Mouse (Mus musculus): ENCODE results near the gene Smpd2.

Smpd2 gene

GRCm38 (mm10) chr10:41486506-41487170, 3.5 kb downstream of the Smpd2 start:
- peak; percentile 89 for DNase-seq

GRCm38 (mm10) chr10:41485778-41486177, 4.4 kb downstream of the Smpd2 start:
- no peak for DNase-seq

- no peak for DNase-seq
These were observed 7.7 kb downstream of the Smpd2 start for GRCm38 (mm10) chr10:41482446-41482845.

- DNase-seq, result peak; percentile 92
These were observed 9.0 kb downstream of the Smpd2 start for GRCm38 (mm10) chr10:41480938-41481880.

DNA sequence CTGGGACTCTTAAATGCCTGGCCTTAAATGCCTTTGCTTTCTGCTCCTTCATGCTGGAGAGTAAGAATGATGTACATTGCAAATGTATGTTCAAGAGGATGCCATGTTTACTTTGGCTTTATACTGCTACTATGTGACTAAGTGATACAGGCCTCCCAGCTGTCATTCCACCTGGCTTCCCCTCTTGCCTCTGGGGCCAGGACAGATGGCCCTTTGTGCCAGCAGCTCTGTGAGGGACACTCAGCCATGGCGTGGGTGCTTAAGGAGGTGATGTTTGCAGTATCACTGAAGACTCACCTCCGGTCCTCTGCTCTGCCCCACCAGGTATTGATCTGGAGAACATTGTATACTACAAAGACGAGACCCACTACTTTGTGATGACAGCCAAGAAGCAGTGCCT, 10.2 kb downstream of the Smpd2 start:
- DNase-seq, result no peak

DNA sequence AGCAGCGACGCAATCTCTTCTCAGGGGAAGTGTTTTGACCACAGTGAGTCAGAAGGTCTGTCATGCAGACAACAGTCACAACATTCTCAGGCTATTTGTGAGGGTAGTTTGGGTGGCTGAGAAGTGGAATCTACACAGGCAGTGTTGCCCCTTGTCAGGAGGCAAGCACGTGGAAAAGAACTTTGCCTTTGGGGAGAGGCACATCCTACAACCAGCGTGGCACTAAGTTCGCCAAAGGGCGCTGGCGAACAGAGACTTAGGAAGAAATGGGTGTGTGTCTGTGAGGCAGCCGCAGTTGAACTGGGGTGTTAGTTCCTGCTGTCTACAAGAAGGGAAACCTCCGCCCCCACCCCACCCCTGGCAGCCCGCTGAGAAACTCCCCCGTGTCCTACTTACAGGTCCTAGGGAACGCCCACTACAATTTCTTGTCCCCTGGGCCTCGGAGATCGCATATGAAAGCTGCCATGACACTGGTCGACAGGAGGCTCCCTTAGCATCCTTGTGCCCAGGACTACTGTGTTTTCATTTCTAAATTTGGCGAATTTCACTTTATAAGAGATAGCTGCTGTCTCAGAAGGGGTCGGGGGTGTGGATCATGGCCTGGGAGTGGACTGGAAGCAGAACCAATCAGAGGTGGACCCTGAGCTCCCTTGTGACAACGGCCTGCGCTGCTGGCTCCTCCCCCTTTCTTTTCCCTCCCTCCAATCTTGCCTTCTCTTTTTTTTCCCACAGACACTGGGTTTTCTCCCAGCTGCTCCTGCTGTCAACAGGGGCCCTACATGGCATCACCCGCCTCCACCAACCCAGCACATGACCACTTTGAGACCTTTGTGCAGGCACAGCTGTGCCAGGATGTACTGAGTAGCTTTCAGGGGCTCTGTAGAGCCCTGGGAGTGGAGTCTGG, 12.6 kb downstream of the Smpd2 start:
- DNase-seq, result peak; percentile 99

DNA sequence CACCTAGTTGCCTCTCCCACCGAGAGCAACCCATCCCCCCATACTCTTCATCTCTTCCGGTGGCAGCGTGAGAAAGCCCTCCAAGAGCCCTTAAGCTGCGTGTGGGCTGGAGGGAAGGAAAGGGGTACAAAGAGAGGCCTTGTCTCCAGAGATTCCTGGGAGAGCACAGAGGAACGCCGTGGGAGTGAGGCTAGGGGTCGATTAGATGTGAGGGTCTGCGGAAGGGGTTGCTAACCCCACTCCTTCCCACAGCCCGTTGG, 13.2 kb downstream of the Smpd2 start:
- DNase-seq, result no peak

- DNase-seq, result peak; percentile 98
These were observed 13.8 kb downstream of the Smpd2 start, which contains the start of gene Mical1 for GRCm38 (mm10) chr10:41476171-41477017. Gene Mical1, plus strand, starts transcription at chr10:41476314.

DNA sequence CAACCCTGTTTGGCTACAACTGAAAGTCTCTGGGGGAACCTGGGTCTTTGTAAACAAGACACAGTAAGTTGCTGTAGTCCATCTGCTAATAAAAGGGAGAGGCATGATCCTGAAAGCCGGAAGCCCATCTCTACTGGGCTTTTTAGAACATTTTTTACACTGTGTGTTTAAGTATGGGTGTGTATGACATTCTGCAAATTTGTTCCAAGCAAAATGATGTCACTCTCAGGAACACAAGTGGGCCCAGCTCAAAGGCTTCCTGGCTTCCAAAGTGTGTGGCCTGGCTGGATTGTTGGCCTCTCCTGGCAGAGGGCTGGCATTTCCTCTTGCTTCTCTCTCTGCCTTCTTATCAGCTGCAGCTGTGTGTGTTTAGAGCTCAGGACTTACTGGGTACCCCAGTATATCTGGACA, 15.2 kb downstream of the Smpd2 start:
- peak; percentile 95 for DNase-seq

GRCm38 (mm10) chr10:41473782-41474468, 16.2 kb downstream of the Smpd2 start:
- peak; percentile 93 for DNase-seq

DNA sequence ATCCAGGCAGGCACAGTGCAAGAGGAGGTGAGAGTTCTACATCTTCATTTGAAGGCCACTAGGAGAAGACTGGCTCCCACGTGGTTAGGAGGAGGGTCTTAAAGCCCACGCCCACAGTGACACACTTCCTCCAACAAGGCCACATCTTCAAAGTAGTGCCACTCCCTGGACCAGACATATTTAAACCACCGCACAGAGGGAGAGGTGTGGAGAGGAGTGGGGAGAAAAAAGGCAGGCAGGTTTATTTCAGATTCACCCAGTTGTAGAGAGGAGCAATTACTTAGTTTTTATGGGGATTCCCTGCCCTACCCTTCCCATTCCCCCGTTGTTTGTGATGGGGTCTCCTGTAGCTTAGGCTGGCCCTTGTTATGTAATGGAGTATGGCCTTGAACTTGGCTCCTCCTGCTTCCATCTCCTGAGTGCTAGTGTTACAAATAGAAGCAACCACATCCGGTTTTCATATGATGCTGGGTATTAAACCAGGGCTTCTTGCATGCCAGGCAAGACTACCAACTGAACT, 17.1 kb downstream of the Smpd2 start:
- DNase-seq, result no peak

DNA sequence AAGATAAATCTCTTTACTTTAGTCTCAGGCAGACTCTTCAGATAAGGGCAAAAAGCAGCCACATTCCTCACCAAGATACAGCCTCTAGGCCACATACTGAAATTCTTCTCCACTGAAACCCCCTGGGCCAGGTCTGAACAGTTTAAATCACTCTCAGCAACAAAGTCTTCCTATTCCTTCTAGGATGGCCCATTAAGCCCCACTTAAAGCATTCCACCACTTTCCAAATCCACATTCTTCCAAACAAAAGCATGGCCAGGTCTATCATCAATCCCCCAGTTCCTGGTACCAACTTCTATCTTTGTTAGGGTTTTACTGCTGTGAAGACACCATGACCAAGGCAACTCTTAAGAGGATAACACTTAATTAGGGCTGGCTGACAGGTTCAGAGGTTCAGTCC, 17.6 kb downstream of the Smpd2 start:
- DNase-seq, result no peak

GRCm38 (mm10) chr10:41470693-41471092, 19.5 kb downstream of the Smpd2 start:
- peak; percentile 6 for DNase-seq

DNA sequence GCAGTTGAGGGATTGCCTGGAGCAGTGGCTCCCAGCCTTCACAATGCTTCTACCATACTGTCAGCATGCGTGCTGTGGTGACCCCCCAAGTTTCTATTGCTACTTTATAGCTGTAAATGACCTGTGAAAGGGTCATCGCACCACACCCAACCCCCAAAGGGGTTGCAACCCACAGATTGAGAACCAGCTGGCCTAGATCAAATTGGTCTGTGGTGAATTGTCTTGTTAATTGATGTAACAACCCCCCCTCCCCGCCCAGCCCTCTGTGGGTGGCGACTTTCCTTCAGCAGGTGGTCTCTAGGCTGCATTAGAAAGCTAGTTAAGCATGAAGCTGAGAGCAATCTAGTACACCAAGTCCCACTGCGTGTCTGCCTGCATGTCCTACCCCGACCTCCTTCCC, 22.8 kb downstream of the Smpd2 start:
- peak; percentile 64 for DNase-seq

DNA sequence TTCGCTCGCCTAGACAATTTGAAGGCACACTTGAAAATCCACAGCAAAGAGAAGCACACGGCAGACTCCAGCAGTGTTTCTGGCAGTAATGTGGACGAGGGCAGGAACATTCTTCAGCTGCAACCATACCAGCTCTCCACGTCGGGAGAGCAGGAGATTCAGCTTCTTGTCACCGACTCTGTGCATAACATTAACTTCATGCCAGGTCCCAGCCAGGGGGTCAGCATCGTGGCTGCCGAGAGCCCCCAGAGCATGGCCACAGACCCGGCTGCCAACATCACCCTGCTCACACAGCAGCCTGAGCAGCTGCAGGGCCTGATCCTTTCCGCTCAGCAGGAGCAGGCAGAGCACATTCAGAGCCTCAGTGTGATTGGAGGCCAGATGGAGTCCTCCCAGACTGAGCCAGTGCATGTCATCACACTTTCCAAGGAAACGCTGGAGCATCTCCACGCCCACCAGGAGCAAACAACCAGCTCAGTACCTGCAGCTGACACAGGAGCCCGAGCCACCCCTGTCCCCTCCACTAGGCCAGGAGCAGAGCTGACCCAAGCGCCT, 25.7 kb downstream of the Smpd2 start:
- DNase-seq, result peak; percentile 82

DNA sequence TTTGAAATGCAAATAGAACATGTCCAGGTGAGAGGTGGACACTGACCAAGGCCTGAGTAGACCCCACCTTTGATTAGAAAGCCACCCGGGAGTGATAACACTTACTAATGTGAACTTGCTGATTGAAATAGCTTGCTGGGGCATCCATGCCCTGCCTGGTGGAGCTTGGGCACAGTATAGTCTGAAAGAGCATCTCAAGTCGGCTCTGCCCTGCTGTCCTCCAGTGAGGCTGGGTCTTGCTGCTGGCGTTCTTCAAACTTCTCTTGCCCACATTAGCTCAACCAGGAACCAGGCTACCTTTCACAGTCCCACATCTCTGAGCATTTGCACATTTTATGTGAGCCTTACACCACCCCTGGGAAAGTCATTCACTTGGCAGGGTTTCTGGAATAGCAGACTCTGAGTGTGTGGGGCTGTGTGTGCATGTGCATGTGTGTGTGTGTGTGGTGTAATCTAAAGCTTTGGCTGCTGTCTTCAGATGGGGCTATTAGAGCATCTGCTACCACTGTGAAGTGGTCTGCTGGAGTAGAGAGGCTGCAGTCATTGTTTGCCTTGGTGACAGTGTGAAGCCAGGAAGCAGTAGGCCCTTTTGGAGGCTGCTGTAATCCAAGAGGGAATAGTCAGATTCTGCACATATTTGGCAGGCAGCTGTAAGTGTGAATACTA, 29.0 kb downstream of the Smpd2 start:
- peak; percentile 74 for DNase-seq

- peak; percentile 88 for DNase-seq
These were observed 29.7 kb downstream of the Smpd2 start for GRCm38 (mm10) chr10:41460501-41460900.

GRCm38 (mm10) chr10:41459990-41460389, 30.2 kb downstream of the Smpd2 start:
- peak; percentile 86 for DNase-seq

DNA sequence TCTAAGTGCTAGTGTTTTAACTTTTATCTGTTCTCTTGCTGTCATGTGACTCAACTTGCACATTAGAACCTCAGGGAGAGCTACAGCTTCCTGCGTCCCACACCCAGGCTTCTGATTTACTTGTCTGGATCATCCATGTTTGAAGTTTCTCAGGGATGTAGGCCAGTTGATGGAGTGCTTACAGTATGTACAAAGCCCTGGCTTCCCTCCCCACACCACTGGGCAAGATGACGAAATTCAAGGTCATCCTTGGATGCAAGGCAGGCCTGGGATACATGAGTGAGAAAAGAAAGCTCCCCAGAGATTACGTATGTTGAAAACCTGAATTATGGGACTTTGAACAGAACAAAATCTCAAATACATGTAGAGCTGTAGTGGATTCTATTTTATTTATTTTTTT, 37.4 kb downstream of the Smpd2 start:
- DNase-seq, result peak; percentile 74

GRCm38 (mm10) chr10:41451656-41452055, 38.5 kb downstream of the Smpd2 start:
- DNase-seq, result peak; percentile 86

Measured in heart, adult 11 months (tissue).